ENCODE assay signal across 8 mouse cellular contexts in the genomic region with DNA sequence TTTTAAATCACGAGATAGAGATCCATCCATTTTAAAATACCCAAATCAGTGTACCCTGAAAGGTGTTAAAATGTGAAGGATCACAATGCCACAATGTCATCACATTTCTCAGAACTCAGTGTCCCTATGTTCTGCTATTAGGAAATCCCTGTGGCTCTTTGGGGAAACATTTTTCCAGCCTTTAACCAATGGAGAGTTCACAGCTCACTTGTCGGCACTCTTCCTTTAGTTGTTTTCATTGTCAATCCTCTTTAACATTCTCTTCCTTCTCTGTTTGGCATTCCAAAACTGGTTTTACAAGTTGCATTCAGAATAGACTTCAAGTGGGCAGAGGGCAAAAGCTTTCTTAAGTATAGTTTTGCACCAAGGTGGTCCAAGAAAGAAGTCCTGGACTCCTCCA.
"Had no signal": no experiment of that assay in that cellular context is flagged by ENCODE, and none has a peak within 500 bp of the region (broad histone marks: within the 10 kb centered on the region; RNA-seq: fewer than 3 reads in every experiment).

No protein-coding gene starts in this region.

- DNase-seq: liver, embryonic 13.5 days; liver, postnatal 0 days; lung, adult 2 months; right cerebral cortex, postnatal 14 days; spleen, adult 18-20 months; thymus, adult 18-20 months; thymus, postnatal 14 days; thymus, postnatal 36 days had no signal
